Mouse (Mus musculus) MEL (cell line): Measurements from ENCODE around the gene Shmt1. TPM values are rescaled to one million over a fixed set of nuclear protein-coding genes. Genes with fewer than 3 reads are reported as not detected.

Experiments
- DNase-seq: peaks from one replicate; pipeline ENCODE4 v3.0.0; 2011; ENCODE audit warnings: low read depth, low spot score
- H3K27ac ChIP-seq: 2 replicates; pipeline ENCODE4 v1.5.1; 2012; ENCODE audit warnings: low read depth, mild to moderate bottlenecking, control low read depth, low read length, moderate library complexity; ENCODE audit not compliant: control insufficient read depth
- H3K27me3 ChIP-seq, 2 experiments: fragments of 150-350 bp in 1 of 2; sonication (generic) in 1 of 2; 2 replicates each; pipeline ENCODE4 v1.6.1; 2012; ENCODE audit warnings: low read length in 2 of 2, mild to moderate bottlenecking in 2 of 2, improper control_type of control experiment in 1 of 2, moderate library complexity in 1 of 2; ENCODE audit not compliant: insufficient read depth in 2 of 2, control insufficient read depth in 1 of 2
- H3K36me3 ChIP-seq, 2 experiments: 2 replicates each; pipeline ENCODE4 v1.6.1; 2012 to 2014; ENCODE audit warnings: low read length in 2 of 2, improper control_type of control experiment in 1 of 2, inconsistent platforms in 1 of 2, mild to moderate bottlenecking in 1 of 2; ENCODE audit not compliant: insufficient read depth in 2 of 2, control insufficient read depth in 1 of 2
- H3K4me1 ChIP-seq, 2 experiments: fragments of 150-350 bp in 1 of 2; sonication (generic) in 1 of 2; 2 replicates each; pipeline ENCODE4 v1.6.1; 2012; ENCODE audit warnings: low read length in 2 of 2, improper control_type of control experiment in 1 of 2, mild to moderate bottlenecking in 1 of 2; ENCODE audit not compliant: insufficient read depth in 2 of 2, control insufficient read depth in 1 of 2
- H3K4me3 ChIP-seq, 2 experiments: fragments of 150-350 bp in 1 of 2; sonication (generic) in 1 of 2; 2 replicates each; pipeline ENCODE4 v1.5.1; 2012; ENCODE audit warnings: low read depth in 2 of 2, low read length in 2 of 2, mild to moderate bottlenecking in 2 of 2, moderate library complexity in 2 of 2, control low read depth in 1 of 2, improper control_type of control experiment in 1 of 2; ENCODE audit not compliant: control insufficient read depth in 1 of 2, insufficient read depth in 1 of 2
- H3K79me2 ChIP-seq: 2 replicates; pipeline ENCODE4 v1.6.1; 2012; ENCODE audit warnings: mild to moderate bottlenecking, low read length, moderate library complexity; ENCODE audit not compliant: control insufficient read depth, poor library complexity, insufficient read depth
- H3K9ac ChIP-seq: 2 replicates; pipeline ENCODE4 v1.6.1; 2012; ENCODE audit warnings: low read depth, mild to moderate bottlenecking, control low read depth, low read length, moderate library complexity; ENCODE audit not compliant: control insufficient read depth, poor library complexity, severe bottlenecking
- H3K9me3 ChIP-seq: fragments of 150-350 bp; sonication (generic); replicated peaks from 2 replicates; pipeline ENCODE4 v1.6.1; 2012; ENCODE audit warnings: mild to moderate bottlenecking, low read length, improper control_type of control experiment, moderate library complexity; ENCODE audit not compliant: insufficient read depth
- BHLHE40 ChIP-seq: IDR thresholded peaks from 2 replicates; pipeline ENCODE4 v1.6.1; 2012; ENCODE audit warnings: low read depth, mild to moderate bottlenecking, inconsistent platforms, low read length, improper control_type of control experiment, borderline replicate concordance
- CHD2 ChIP-seq: IDR thresholded peaks from 2 replicates; pipeline ENCODE4 v1.6.1; 2011; ENCODE audit warnings: low read length, improper control_type of control experiment
- E2F4 ChIP-seq: IDR thresholded peaks from 2 replicates; pipeline ENCODE4 v1.6.1; 2011; ENCODE audit warnings: low read depth, low read length, improper control_type of control experiment, borderline replicate concordance
- ELF1 ChIP-seq: IDR thresholded peaks from 2 replicates; pipeline ENCODE4 v1.6.1; 2014; ENCODE audit warnings: low read depth, mild to moderate bottlenecking, inconsistent platforms, low read length, improper control_type of control experiment, moderate library complexity
- EP300 ChIP-seq, 2 experiments: IDR thresholded peaks; 2 replicates each; pipeline ENCODE4 v1.6.1; 2011; ENCODE audit warnings: improper control_type of control experiment in 2 of 2, low read length in 2 of 2, low read depth in 1 of 2, mild to moderate bottlenecking in 1 of 2
- ETS1 ChIP-seq: IDR thresholded peaks from 2 replicates; pipeline ENCODE4 v1.6.1; 2012; ENCODE audit warnings: low read depth, mild to moderate bottlenecking, inconsistent platforms, low read length, improper control_type of control experiment, moderate library complexity
- GABPA ChIP-seq: IDR thresholded peaks from 2 replicates; pipeline ENCODE4 v1.6.1; 2012; ENCODE audit warnings: low read depth, mild to moderate bottlenecking, inconsistent platforms, low read length, improper control_type of control experiment, moderate library complexity
- GATA1 ChIP-seq: IDR thresholded peaks from 2 replicates; pipeline ENCODE4 v1.6.1; 2011; ENCODE audit warnings: low read depth, low read length, improper control_type of control experiment
- HCFC1 ChIP-seq: IDR thresholded peaks from 2 replicates; pipeline ENCODE4 v1.6.1; 2012; ENCODE audit warnings: low read depth, mild to moderate bottlenecking, inconsistent platforms, low read length, improper control_type of control experiment, moderate library complexity
- JUND ChIP-seq: IDR thresholded peaks from 2 replicates; pipeline ENCODE4 v1.6.1; 2011; ENCODE audit warnings: low read depth, mild to moderate bottlenecking, improper control_type of control experiment, low read length
- KAT2A ChIP-seq: conservative IDR thresholded peaks from 2 replicates; pipeline ENCODE4 v1.6.1; 2012; ENCODE audit warnings: low read depth, low read length, improper control_type of control experiment, inconsistent platforms
- MAX ChIP-seq: IDR thresholded peaks from 2 replicates; pipeline ENCODE4 v1.6.1; 2011; ENCODE audit warnings: low read length, improper control_type of control experiment
- MAZ ChIP-seq: IDR thresholded peaks from 2 replicates; pipeline ENCODE4 v1.6.1; 2012; ENCODE audit warnings: low read depth, mild to moderate bottlenecking, inconsistent platforms, low read length, improper control_type of control experiment
- MXI1 ChIP-seq: IDR thresholded peaks from 2 replicates; pipeline ENCODE4 v1.6.1; 2011; ENCODE audit warnings: mild to moderate bottlenecking, low read depth, low read length, improper control_type of control experiment
- MYB ChIP-seq: IDR thresholded peaks from 2 replicates; pipeline ENCODE4 v1.6.1; 2011; ENCODE audit warnings: mild to moderate bottlenecking, low read depth, low read length, improper control_type of control experiment
- MYC ChIP-seq: IDR thresholded peaks from 2 replicates; pipeline ENCODE4 v1.6.1; 2011; ENCODE audit warnings: low read depth, mild to moderate bottlenecking, low read length, improper control_type of control experiment, moderate library complexity
- NRF1 ChIP-seq: IDR thresholded peaks from 2 replicates; pipeline ENCODE4 v1.6.1; 2014; ENCODE audit warnings: low read depth, mild to moderate bottlenecking, inconsistent platforms, low read length, improper control_type of control experiment, moderate library complexity; ENCODE audit not compliant: poor library complexity, insufficient read depth, severe bottlenecking
- POLR2A ChIP-seq, 2 experiments: IDR thresholded peaks; 2 replicates each; pipeline ENCODE4 v1.6.1; 2011 to 2012; ENCODE audit warnings: low read length in 2 of 2, mild to moderate bottlenecking in 2 of 2, control low read depth in 1 of 2, improper control_type of control experiment in 1 of 2, low read depth in 1 of 2, moderate library complexity in 1 of 2; ENCODE audit not compliant: control insufficient read depth in 1 of 2, insufficient read depth in 1 of 2, poor library complexity in 1 of 2
- POLR2AphosphoS2 ChIP-seq: IDR thresholded peaks from 2 replicates; pipeline ENCODE4 v1.6.1; 2011; ENCODE audit warnings: low read length, improper control_type of control experiment
- POLR2AphosphoS5 ChIP-seq: IDR thresholded peaks from 2 replicates; pipeline ENCODE4 v1.6.1; 2012; ENCODE audit warnings: low read depth, borderline replicate concordance, mild to moderate bottlenecking, inconsistent platforms, low read length, moderate library complexity, mixed read lengths
- RAD21 ChIP-seq: IDR thresholded peaks from 2 replicates; pipeline ENCODE4 v1.6.1; 2011; ENCODE audit warnings: mild to moderate bottlenecking, low read depth, low read length, improper control_type of control experiment
- RCOR1 ChIP-seq: IDR thresholded peaks from 2 replicates; pipeline ENCODE4 v1.6.1; 2012; ENCODE audit warnings: low read depth, mild to moderate bottlenecking, inconsistent platforms, low read length, improper control_type of control experiment
- SIN3A ChIP-seq: IDR thresholded peaks from 2 replicates; pipeline ENCODE4 v1.6.1; 2012; ENCODE audit warnings: low read length, improper control_type of control experiment, inconsistent platforms
- SMC3 ChIP-seq: IDR thresholded peaks from 2 replicates; pipeline ENCODE4 v1.6.1; 2011; ENCODE audit warnings: low read depth, low read length, improper control_type of control experiment
- TBP ChIP-seq: IDR thresholded peaks from 2 replicates; pipeline ENCODE4 v1.8.0; 2011; ENCODE audit warnings: low read depth, low read length, improper control_type of control experiment
- TCF12 ChIP-seq: IDR thresholded peaks from 2 replicates; pipeline ENCODE4 v1.6.1; 2014; ENCODE audit warnings: low read depth, mild to moderate bottlenecking, inconsistent platforms, low read length, improper control_type of control experiment, moderate library complexity
- UBTF ChIP-seq: IDR thresholded peaks from 2 replicates; pipeline ENCODE4 v1.6.1; 2012; ENCODE audit warnings: low read depth, mild to moderate bottlenecking, inconsistent platforms, low read length, improper control_type of control experiment, moderate library complexity, borderline replicate concordance; ENCODE audit not compliant: insufficient read depth
- USF2 ChIP-seq, 2 experiments: IDR thresholded peaks; 2 replicates each; pipeline ENCODE4 v1.6.1; 2011 to 2012; ENCODE audit warnings: improper control_type of control experiment in 2 of 2, low read length in 2 of 2, borderline replicate concordance in 1 of 2, inconsistent platforms in 1 of 2, low read depth in 1 of 2, mild to moderate bottlenecking in 1 of 2; ENCODE audit not compliant: insufficient read depth in 1 of 2
- ZC3H11A ChIP-seq: IDR thresholded peaks from 2 replicates; pipeline ENCODE4 v1.6.1; 2012; ENCODE audit warnings: low read depth, mild to moderate bottlenecking, inconsistent platforms, low read length, improper control_type of control experiment
- ZKSCAN1 ChIP-seq: IDR thresholded peaks from 2 replicates; pipeline ENCODE4 v1.6.1; 2012; ENCODE audit warnings: low read depth, mild to moderate bottlenecking, inconsistent platforms, low read length, improper control_type of control experiment, moderate library complexity
- ZMIZ1 ChIP-seq: IDR thresholded peaks from 2 replicates; pipeline ENCODE4 v1.6.1; 2012; ENCODE audit warnings: low read depth, mild to moderate bottlenecking, inconsistent platforms, low read length, improper control_type of control experiment, moderate library complexity
- polyA plus RNA-seq, 2 experiments: library from polyadenylated mRNA; stranded (reverse) in 1 of 2; unstranded in 1 of 2; fragments of >175 nt in 1 of 2; fragments of >200 nt in 1 of 2; gene quantifications; 2 replicates each; pipeline versions ENCODE4 v1.2.1 to v1.2.4; 2012; ENCODE audit warnings: low replicate concordance in 2 of 2, low read depth in 1 of 2; ENCODE audit not compliant: insufficient read length in 2 of 2, insufficient read depth in 1 of 2, missing spikeins in 1 of 2
- total RNA-seq: library from RNA; depleted of rRNA; stranded (reverse); fragments of 300-350 nt; gene quantifications from 2 replicates; pipeline ENCODE4 v1.2.3, GENCODE M21; 2012

Shmt1 gene
- total and polyA plus RNA-seq, 3 experiments: 55.3 to 71.4 TPM; not detected in 1

GRCm38 (mm10) chr11:60776829-60777740 is 34.4 kb downstream of the Shmt1 start, which contains the start of the genes Top3a and Smcr8 (continued):
- TF ChIP-seq ZKSCAN1 (no peak), HCFC1 (peak; percentile 96), E2F4 (peak; percentile 91), ELF1 (peak; percentile 95)
- TF ChIP-seq, all 39 proteins: peak for 24

- peaks cover 2 to 50% of the 10 kb centered on the region in 2 experiments; a peak in 3 of 4 replicates for H3K4me1 ChIP-seq
- H3K27ac ChIP-seq: peak overlapping the region; percentile 87
- no peaks in the 10 kb centered on the region for H3K27me3 ChIP-seq
- H3K4me3 ChIP-seq: peak overlapping the region; percentile 73 to 82
- no peak for DNase-seq
- no peaks in the 10 kb centered on the region for H3K9me3 ChIP-seq
- peaks cover 79% of the 10 kb centered on the region for H3K79me2 ChIP-seq
- peaks cover 0 to 55% of the 10 kb centered on the region in 2 experiments; a peak in 2 of 4 replicates for H3K36me3 ChIP-seq
- H3K9ac ChIP-seq: peak overlapping the region; percentile 77
- no peak for TF ChIP-seq POLR2AphosphoS2
- TF ChIP-seq ELF1: 0 out of 2 replicates have a peak, but pooled peaks have one; percentile 30
- TF ChIP-seq EP300 (IDR thresholded peaks at IDR 0.05; ENCODE audit: low read depth in 1 of 2, low read length in 2 of 2): peak in 1 of 2 experiments; percentile 21; a peak in 1 of 4 replicates
- no peak for TF ChIP-seq NRF1
- no peak for TF ChIP-seq SMC3
- TF ChIP-seq GATA1: peak; percentile 37; the same call in 1 of the 2 replicates
- TF ChIP-seq TBP: no peak
- peak; percentile 50; the same call in 1 of the 2 replicates for TF ChIP-seq MAX
- TF ChIP-seq HCFC1: no peak
- no peak for TF ChIP-seq CHD2
- TF ChIP-seq ZMIZ1: no peak
- TF ChIP-seq JUND: no peak
- no peak for TF ChIP-seq E2F4
- TF ChIP-seq MYC: no peak
- no peak for TF ChIP-seq ETS1
- TF ChIP-seq POLR2A (IDR thresholded peaks at IDR 0.05; ENCODE audit: control insufficient read depth in 1 of 2, insufficient read depth in 1 of 2, low read depth in 1 of 2, low read length in 2 of 2, poor library complexity in 1 of 2): no peak
- TF ChIP-seq USF2 (IDR thresholded peaks at IDR 0.05; ENCODE audit: borderline replicate concordance in 1 of 2, insufficient read depth in 1 of 2, low read depth in 1 of 2, low read length in 2 of 2): no peak
- TF ChIP-seq RCOR1: no peak
- TF ChIP-seq MYB: no peak
- no peak; the same call in 1 of the 2 replicates for TF ChIP-seq MAZ
- no peak for TF ChIP-seq ZC3H11A
- no peak; the same call in 1 of the 2 replicates for TF ChIP-seq SIN3A
- TF ChIP-seq MXI1: no peak; the same call in 1 of the 2 replicates
- no peak for TF ChIP-seq POLR2AphosphoS5
- no peak for TF ChIP-seq BHLHE40
- no peak for TF ChIP-seq RAD21
- no peak for TF ChIP-seq GABPA
- TF ChIP-seq UBTF: no peak
- no peak for TF ChIP-seq KAT2A
- TF ChIP-seq TCF12: no peak
Observed at GRCm38 (mm10) chr11:60776107-60776828, 35.2 kb downstream of the Shmt1 start.
